Mouse (Mus musculus) ES-Bruce4 (cell line): ENCODE data around the gene Mtg2.

ENCODE experiments used
- EP300 ChIP-seq: IDR thresholded peaks from 2 replicates; pipeline ENCODE4 v1.6.1; 2011; ENCODE audit warnings: low read depth, low read length; ENCODE audit not compliant: insufficient read depth
- POLR2A ChIP-seq: IDR thresholded peaks from one replicate; pipeline ENCODE4 v1.8.1; 2011; ENCODE audit warnings: low read length; ENCODE audit not compliant: insufficient read depth

DNA sequence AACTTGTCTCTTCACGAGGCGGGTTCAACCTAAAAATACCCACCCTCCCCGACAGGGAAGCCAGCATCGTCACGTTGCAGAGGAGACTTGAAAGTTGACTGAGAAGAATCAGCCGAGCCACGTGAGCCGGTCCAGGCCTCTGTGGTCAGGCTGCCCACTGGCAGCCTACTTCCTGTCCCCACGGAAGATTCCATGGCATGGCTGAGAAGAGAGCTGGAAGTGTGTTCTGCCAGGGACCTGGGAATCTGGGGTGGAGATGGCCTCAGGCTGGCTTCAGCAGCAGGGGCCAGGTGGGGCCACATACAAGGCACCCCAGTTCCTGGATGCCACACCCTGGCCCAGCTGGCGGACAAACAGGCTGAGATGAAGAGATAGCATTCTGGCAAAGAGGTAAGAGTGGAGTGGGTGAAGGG is 45.7 kb downstream of the Mtg2 start:
- TF ChIP-seq POLR2A (no peak), EP300 (no peak)
